Mouse (Mus musculus) liver, embryonic 14.5 days (tissue): ENCODE data around the gene Rnf4.

Experiments
- CTCF ChIP-seq: IDR thresholded peaks from 2 replicates; pipeline ENCODE4 v1.5.1; 2016; ENCODE audit warnings: antibody characterized with exemption, low read depth, control low read depth
- EP300 ChIP-seq: IDR thresholded peaks from 2 replicates; pipeline ENCODE4 v1.6.1; 2016; ENCODE audit warnings: antibody characterized with exemption, low read depth

DNA sequence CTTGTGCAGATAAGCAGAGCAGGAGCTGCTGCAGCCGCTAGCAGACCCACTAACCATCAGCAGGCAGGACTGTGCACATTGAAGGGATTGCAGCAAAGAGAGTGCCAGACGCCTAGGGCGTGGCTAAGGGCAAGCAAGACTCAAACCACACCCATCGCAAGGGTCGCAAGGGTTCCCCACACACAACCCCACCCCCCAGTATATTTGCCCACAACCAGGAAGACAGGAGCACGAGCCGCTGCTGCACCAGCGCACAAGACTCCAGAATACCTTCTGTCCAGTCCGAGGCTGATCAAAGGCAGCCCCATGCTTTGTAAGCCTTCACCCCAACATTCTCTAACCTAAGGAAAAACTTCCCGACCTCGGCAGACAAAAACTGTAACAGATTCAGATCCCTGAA is 49.6 kb upstream of the Rnf4 start:
- TF ChIP-seq CTCF (no peak), EP300 (no peak)
